Mouse (Mus musculus): ENCODE data around the gene Lsamp. TPM values are rescaled to one million over a fixed set of nuclear protein-coding genes. Genes with fewer than 3 reads are reported as not detected.

Lsamp gene
- total and polyA plus RNA-seq, 3 experiments: 0.97 to 2.3 (median 1.1) TPM

GRCm38 (mm10) chr16:41748759-41749158 lies 1764.6 kb downstream of the Lsamp start:
- H3K4me1 ChIP-seq (ENCODE audit: control insufficient read depth, insufficient read depth, low read length): no peaks in the 10 kb centered on the region
- no peak overlapping the region for H3K27ac ChIP-seq
- no peak overlapping the region for H3K9ac ChIP-seq (ENCODE audit: low read depth, low read length)
- WGBS: 88% methylated on average over 2 of the region's 2 CpGs
- no peaks in the 10 kb centered on the region for H3K27me3 ChIP-seq (ENCODE audit: control insufficient read depth, insufficient read depth, low read length)
- TF ChIP-seq POLR2A (IDR thresholded peaks at IDR 0.05; ENCODE audit: insufficient read depth, low read depth, low read length) (no peak), CTCF (IDR thresholded peaks at IDR 0.05) (no peak), EP300 (IDR thresholded peaks at IDR 0.05; ENCODE audit: insufficient read depth, low read depth, low read length) (no peak)
- no peaks in the 10 kb centered on the region for H3K79me2 ChIP-seq (replicated peaks; ENCODE audit: control insufficient read depth, insufficient read depth, low read length)
- intact Hi-C loops (cut with DNase I): no loop called here
- H3K4me3 ChIP-seq: no peak overlapping the region
- H3K36me3 ChIP-seq (ENCODE audit: control insufficient read depth, insufficient read depth, low read length): no peaks in the 10 kb centered on the region
- no peak for DNase-seq

- no peak for DNase-seq
- Histone ChIP-seq H3K36me3 (ENCODE audit: control insufficient read depth, insufficient read depth, low read length) (no peaks in the 10 kb centered on the region), H3K27me3 (ENCODE audit: control insufficient read depth, insufficient read depth, low read length) (no peaks in the 10 kb centered on the region), H3K9ac (ENCODE audit: low read depth, low read length) (no peak overlapping the region), H3K79me2 (replicated peaks; ENCODE audit: control insufficient read depth, insufficient read depth, low read length) (no peaks in the 10 kb centered on the region), H3K4me3 (no peak overlapping the region), H3K4me1 (ENCODE audit: control insufficient read depth, insufficient read depth, low read length) (no peaks in the 10 kb centered on the region), H3K27ac (no peak overlapping the region)
- TF ChIP-seq POLR2A (IDR thresholded peaks at IDR 0.05; ENCODE audit: insufficient read depth, low read depth, low read length) (no peak), CTCF (IDR thresholded peaks at IDR 0.05) (no peak), EP300 (IDR thresholded peaks at IDR 0.05; ENCODE audit: insufficient read depth, low read depth, low read length) (no peak)
- intact Hi-C loops (cut with DNase I): no loop called here
- 53% methylated on average over 6 of the region's 6 CpGs for WGBS
Observed at GRCm38 (mm10) chr16:41764285-41764684, 1780.1 kb downstream of the Lsamp start.

GRCm38 (mm10) chr16:41771427-41772125 lies 1787.4 kb downstream of the Lsamp start:
- no peaks in the 10 kb centered on the region for H3K36me3 ChIP-seq (ENCODE audit: control insufficient read depth, insufficient read depth, low read length)
- TF ChIP-seq POLR2A (IDR thresholded peaks at IDR 0.05; ENCODE audit: insufficient read depth, low read depth, low read length): no peak
- TF ChIP-seq CTCF (IDR thresholded peaks at IDR 0.05): no peak
- no peak overlapping the region for H3K4me3 ChIP-seq
- no peaks in the 10 kb centered on the region for H3K79me2 ChIP-seq (replicated peaks; ENCODE audit: control insufficient read depth, insufficient read depth, low read length)
- no peaks in the 10 kb centered on the region for H3K27me3 ChIP-seq (ENCODE audit: control insufficient read depth, insufficient read depth, low read length)
- no peaks in the 10 kb centered on the region; the same call in 1 of the 2 replicates for H3K4me1 ChIP-seq (ENCODE audit: control insufficient read depth, insufficient read depth, low read length)
- 71% methylated on average over 4 of the region's 4 CpGs for WGBS
- H3K9ac ChIP-seq (ENCODE audit: low read depth, low read length): no peak overlapping the region
- intact Hi-C loops (cut with DNase I): no loop called here
- DNase-seq: no peak
- H3K27ac ChIP-seq: no peak overlapping the region

- peak; percentile 51 to 52 for DNase-seq
- whole genome bisulfite sequencing: 26% methylated on average over 1 of the region's 1 CpGs
- no peak for TF ChIP-seq POLR2A (IDR thresholded peaks at IDR 0.05; ENCODE audit: insufficient read depth, low read depth, low read length)
Observed at GRCm38 (mm10) chr16:41777586-41777985, 1793.4 kb downstream of the Lsamp start.

GRCm38 (mm10) chr16:41785600-41785999 lies 1801.4 kb downstream of the Lsamp start:
- H3K27ac ChIP-seq: peak overlapping the region; percentile 26; the same call in 1 of the 2 replicates
- no peak for TF ChIP-seq POLR2A (IDR thresholded peaks at IDR 0.05; ENCODE audit: insufficient read depth, low read depth, low read length)
- no peak for TF ChIP-seq EP300 (IDR thresholded peaks at IDR 0.05; ENCODE audit: insufficient read depth, low read depth, low read length)
- no peak for TF ChIP-seq CTCF (IDR thresholded peaks at IDR 0.05)
- no peaks in the 10 kb centered on the region for H3K4me1 ChIP-seq (ENCODE audit: control insufficient read depth, insufficient read depth, low read length)
- 60% methylated on average over 2 of the region's 2 CpGs for WGBS
- no peak overlapping the region for H3K4me3 ChIP-seq
- H3K27me3 ChIP-seq (ENCODE audit: control insufficient read depth, insufficient read depth, low read length): no peaks in the 10 kb centered on the region
- H3K79me2 ChIP-seq (replicated peaks; ENCODE audit: control insufficient read depth, insufficient read depth, low read length): no peaks in the 10 kb centered on the region
- intact Hi-C loops (cut with DNase I): no loop called here
- DNase-seq: no peak
- H3K36me3 ChIP-seq (ENCODE audit: control insufficient read depth, insufficient read depth, low read length): no peaks in the 10 kb centered on the region
- H3K9ac ChIP-seq (ENCODE audit: low read depth, low read length): no peak overlapping the region

More at GRCm38 (mm10) chr16:41777586-41777985, 1793.4 kb downstream of the Lsamp start:
- no peaks in the 10 kb centered on the region for H3K36me3 ChIP-seq (ENCODE audit: control insufficient read depth, insufficient read depth, low read length)
- peak overlapping the region; percentile 32; the same call in 1 of the 2 replicates for H3K27ac ChIP-seq
- H3K27me3 ChIP-seq (ENCODE audit: control insufficient read depth, insufficient read depth, low read length): no peaks in the 10 kb centered on the region
- H3K4me3 ChIP-seq: no peak overlapping the region
- H3K9ac ChIP-seq (ENCODE audit: low read depth, low read length): no peak overlapping the region
- no peaks in the 10 kb centered on the region; the same call in none of the 2 replicates for H3K4me1 ChIP-seq (ENCODE audit: control insufficient read depth, insufficient read depth, low read length)
- intact Hi-C loops (cut with DNase I): no loop called here
- H3K79me2 ChIP-seq (replicated peaks; ENCODE audit: control insufficient read depth, insufficient read depth, low read length): no peaks in the 10 kb centered on the region

GRCm38 (mm10) chr16:41786704-41787103 lies 1802.5 kb downstream of the Lsamp start:
- TF ChIP-seq EP300 (IDR thresholded peaks at IDR 0.05; ENCODE audit: insufficient read depth, low read depth, low read length): no peak
- TF ChIP-seq POLR2A (IDR thresholded peaks at IDR 0.05; ENCODE audit: insufficient read depth, low read depth, low read length): no peak
- TF ChIP-seq CTCF (IDR thresholded peaks at IDR 0.05): no peak
- intact Hi-C loops (cut with DNase I): no loop called here
- H3K27me3 ChIP-seq (ENCODE audit: control insufficient read depth, insufficient read depth, low read length): no peaks in the 10 kb centered on the region
- H3K36me3 ChIP-seq (ENCODE audit: control insufficient read depth, insufficient read depth, low read length): no peaks in the 10 kb centered on the region
- DNase-seq: no peak
- H3K9ac ChIP-seq (ENCODE audit: low read depth, low read length): no peak overlapping the region
- no peaks in the 10 kb centered on the region for H3K79me2 ChIP-seq (replicated peaks; ENCODE audit: control insufficient read depth, insufficient read depth, low read length)
- no peaks in the 10 kb centered on the region for H3K4me1 ChIP-seq (ENCODE audit: control insufficient read depth, insufficient read depth, low read length)
- H3K4me3 ChIP-seq: no peak overlapping the region
- 92% methylated on average over 3 of the region's 3 CpGs for WGBS
- no peak overlapping the region for H3K27ac ChIP-seq
